Mouse (Mus musculus) cerebellum, adult 9-11 months (tissue): ENCODE measurements around the gene Pip5k1b.

Experiments
- DNase-seq: peaks from one replicate; pipeline ENCODE4 v3.0.0; 2022

The Pip5k1b gene

DNA sequence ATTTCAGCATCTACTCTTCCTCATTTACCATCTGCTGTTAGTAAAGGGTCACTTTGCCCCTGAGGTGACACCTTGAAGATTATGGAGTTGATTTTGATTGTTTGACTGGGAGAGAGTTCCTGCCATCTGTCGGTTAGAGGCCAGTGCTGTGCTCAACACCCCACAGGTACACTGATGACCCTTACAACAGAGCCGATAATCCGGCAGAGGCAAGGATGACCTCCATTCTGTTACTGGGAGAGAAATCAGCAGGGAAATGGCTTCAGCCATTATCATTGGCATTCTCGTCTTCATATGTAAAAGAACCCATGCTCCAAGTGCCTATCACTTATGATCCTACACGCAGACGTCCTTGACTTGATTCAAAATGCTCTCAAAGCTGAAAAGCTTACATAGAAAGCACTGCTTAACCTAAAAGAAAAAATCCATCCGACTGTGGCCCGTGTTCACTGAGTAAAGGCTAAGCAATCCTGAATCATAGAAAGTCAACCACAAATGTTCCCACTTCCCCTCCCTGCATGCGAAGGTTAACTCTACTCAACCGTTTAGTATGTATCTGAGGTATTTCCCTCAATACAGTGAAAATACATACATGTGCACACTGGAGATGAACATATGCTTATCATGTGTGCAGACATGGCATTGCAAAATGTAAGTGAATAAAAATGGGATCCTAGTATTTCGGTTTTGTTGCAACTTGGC, 146.7 kb downstream of the Pip5k1b start:
- DNase-seq = no peak

DNA sequence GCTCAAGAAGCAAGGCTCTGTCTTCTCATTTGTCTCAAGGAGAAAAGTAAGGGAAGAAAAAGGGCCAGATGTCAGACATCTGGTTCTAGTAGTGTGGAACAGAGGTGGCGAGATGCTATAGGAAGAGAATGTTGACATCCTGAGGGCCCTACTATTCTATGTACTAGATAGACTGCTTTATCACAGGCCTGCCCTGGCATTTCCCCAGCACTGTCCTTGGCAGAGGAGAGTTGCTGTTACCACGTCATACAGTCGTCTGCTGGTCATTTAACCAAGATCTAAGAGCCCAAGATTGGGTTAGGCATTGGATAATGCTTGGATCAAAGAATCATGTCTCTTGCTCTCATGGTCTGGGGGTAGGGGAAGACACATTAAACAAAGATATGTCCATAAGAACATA, 151.0 kb downstream of the Pip5k1b start:
- no peak for DNase-seq

DNA sequence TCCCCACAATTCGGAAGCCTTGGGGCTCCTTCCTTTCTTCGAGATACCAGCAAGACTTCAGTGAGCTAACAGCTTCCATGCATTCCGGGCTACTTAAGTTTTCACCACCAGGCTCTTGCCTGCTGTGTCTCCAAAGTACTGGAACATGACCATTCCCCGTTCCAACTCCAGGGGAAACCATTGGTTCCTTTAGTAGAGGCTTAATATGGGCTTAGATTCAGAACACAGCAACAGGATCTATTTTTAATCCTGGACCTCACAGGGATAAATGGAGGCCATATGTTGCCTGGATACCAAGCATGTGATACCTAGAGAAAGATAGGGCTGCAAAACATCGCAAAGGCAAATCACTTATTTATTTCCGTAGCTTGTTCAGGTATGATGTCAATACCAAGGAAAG, 152.4 kb downstream of the Pip5k1b start:
- DNase-seq = peak; percentile 38

DNA sequence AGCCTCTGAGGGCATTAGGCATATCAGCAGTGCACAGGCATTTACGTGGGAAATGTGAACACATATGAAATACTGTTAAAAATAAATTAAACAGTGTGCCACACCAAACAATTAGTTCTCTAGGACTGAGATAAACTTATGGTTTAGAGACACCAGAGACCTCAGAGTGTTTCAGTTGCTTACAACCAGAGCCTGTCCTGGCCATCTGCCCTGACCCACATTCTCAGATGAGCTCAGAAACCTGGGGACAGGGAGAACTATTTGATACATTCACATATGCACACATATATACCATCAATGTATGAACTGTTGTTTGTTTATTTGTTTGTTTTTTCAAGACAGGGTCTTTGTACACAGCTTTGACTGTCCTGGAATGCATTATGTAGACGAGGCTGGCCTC, 161.8 kb downstream of the Pip5k1b start:
- DNase-seq = peak; percentile 49

DNA sequence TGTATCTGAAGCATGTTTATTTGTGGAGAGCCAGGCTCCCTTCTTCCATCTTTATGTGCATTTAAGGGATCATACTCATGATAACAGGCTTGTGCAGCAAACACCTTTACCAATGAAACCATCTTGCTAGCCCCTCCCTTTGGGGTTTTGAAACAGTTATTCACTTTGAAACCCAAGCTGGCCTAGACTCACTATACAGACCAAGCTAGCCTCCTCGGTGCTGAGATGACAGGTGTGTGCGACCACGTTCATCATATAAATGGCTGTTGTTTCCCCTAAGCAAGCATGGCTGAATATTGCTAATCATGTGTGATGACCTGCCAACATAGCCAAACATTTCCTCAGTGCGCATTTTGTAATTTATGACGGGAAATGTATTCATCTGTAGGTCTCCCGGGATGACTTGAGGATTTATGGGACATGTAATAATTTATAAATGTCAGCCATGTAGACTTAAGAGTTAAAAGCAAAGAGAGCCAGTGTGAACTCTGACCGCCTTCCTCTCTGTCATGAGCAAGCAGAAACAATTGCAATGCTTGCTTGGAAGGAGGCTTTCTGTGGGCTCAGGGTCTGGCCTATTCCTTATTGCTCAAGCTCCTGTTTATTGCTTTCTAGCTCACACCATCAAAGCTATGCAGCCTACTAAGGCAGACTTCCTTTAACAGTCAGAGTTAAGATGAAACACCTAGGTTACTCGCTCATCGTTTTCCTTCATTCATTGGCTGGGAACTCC, 164.0 kb downstream of the Pip5k1b start:
- DNase-seq = no peak

DNA sequence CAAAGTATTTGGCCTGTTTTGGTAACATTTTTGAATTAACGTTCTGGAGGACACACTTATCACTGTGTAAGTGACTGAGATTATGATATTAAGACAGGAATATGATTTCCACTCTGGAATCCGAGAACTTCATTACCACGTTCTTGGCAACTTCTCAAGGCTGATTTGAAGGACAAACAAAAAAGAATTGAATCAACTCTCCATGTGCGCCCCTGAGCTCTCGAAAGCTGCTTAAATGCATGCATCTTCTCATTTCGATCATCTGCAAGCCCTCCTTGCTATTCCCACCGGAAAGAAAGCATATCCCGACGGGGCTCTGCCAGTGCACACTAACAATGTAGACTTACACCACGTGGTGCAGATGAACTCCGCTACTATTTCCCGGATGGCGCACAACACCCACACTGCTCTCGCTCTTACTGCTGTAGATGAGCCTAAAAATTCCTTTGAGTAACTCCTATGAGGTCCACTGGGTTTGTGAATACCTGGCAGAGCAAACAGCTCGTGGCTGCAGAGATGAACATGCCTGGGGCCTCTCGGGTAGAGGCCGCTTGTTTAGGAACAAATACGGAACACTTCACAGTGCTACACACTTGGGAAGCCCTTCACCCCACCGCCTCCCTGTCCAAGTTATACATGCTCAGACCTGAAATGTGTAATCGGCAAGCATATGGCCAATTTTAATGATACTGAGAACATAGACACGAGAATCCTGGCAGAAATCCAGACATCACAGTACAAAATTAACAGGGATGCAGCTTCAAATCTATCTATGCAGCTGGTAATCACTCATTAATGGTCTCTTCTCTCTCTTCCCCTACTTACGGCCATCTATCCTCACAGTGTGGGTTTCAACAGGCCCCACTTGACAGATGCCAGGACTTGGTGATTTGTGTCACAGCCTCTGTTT, 168.5 kb downstream of the Pip5k1b start:
- DNase-seq = no peak

DNA sequence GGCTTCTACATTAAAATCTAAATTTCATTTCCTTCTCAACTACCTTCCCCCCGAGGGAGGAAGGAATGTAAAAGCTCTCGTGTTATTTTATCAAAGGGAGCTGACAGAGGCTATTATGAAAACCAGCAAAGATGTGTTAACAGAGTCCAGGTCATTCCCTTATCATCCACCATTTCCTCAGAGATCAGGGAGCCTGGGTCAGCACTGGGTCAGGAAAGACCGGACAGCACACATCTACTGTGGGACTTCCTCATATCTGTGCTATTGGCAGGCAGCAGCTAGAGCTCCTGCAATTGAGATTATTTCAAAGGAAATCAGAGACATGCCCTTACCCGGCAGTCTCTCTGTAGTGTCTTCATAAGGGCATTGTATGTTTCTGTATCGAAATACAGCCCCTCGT, 177.2 kb downstream of the Pip5k1b start:
- no peak for DNase-seq

DNA sequence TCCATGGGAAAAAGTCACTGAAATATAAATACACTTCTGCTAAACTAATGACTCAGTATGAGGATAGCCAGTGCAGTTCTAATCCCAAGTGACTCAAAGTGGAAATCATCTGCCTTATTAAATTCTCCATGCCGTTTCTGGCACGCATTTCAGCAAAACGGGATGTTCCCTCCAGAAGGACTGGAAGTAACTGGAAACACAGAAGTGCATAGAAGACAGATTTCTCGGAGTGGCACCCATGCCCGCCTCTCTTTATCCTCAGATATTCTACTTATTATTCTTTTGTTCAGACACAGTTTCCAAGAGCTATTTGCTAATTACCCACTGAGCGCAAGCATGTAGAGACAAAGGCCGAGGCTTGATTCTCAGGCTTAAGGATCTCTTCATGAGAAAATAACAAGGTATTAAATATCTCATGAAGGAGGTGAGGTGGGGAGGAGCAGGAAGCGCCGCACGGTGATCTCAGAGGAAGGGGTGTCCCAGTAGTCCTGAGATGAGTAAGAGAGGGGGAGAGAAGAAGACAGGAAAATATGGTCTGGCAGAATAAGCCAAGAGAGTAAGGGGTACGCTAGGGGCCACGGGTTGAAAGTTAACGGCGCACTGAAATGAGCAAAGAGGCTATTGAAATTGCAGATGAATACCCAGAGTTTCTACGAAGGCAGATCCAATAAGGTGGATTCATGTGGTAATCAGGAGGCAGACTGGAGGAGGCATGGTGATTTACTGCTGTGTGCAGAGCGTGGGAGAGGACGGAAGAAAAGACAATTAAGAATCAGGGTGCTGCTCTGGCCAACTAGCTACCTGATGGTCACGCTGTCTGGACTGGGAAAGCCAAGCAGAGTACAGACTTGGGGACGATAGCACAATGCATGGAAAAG, 183.7 kb downstream of the Pip5k1b start:
- DNase-seq = no peak

DNA sequence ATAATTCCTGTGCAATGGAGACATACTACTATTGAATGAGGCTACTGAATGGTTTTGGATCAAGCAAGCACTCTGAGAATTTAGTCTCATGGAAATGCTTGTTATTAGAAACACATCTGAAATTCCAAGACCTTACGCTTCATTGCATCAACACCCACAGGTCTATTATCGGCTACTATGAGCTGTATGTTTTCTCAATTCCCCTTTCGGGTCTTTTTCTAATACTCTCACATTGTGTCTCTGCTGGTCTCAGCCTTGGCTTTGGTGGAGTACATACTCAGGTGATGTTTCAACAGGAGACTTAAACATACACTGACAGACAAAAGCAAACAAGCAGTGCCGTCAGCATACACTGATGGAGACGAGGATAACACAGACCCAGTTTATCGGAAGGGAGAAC, 187.3 kb downstream of the Pip5k1b start:
- DNase-seq = no peak

DNA sequence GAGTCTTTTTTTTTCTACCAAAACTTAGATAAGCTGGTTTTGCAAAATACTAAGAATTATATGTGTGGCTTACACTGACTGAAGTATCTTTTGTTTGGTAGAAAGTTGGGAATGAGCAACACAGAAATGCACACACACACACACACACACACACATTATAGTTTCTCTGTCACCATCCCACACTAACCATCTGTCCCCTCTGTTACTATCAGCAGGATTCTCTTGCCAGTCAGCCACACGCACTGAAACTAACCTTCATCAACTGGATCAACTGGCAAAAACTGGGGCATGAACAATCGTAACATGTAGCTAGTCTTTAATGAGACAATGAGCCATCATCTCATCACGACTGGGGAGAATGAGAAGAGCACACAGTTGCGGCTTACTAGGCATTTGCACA, 187.9 kb downstream of the Pip5k1b start:
- DNase-seq = no peak

DNA sequence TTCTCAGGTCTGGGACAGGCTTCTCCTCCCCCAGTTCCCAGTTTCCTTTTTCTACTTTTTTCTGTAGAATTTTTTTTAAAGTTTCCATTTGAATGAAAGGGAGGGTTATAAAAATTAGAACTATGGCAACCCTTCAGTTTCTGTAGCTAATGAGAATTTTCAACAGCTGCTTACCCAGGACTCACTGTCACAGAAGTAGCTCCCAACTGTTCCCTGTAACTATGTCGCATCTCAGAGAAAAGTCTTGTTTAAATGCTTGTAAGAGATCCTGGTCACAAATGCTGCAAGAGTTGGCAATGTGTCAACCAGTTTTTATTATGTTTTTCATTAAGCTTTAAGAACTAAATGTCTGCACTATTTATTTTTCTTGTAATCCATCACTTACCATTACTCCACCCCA, 188.9 kb downstream of the Pip5k1b start:
- DNase-seq = no peak

DNA sequence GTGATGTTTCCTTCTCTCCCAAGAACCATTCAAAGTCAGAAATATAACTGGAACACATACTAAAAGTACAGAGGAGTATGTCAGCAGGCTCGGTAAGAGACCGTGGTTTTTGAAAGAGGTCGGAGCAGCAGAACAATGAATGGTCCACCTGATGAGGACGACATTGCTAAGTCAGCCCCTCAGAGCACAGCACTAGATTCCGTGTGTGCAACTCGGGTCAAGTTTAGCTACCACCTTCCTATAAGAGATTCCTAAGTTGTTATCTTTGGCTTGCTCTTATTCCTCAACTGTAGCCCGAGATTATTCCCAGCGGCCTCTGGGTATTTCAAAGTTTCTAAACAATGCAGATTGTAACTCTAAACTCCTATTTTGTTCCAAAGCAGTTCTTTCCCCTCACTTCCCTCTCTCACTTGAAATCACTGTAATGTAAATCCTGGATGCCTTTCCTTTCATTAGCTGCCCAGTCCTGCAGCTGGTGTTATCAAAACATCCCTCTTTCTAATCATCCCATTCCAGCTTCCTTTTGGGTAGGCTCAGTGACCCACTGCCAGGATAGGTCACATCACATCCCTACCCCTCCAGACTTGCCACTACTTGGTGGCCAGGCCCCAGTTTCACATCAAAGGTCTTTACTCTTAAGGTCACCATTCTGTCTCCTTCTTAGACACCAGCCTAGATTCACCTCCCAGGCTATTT, 192.9 kb downstream of the Pip5k1b start:
- no peak for DNase-seq

DNA sequence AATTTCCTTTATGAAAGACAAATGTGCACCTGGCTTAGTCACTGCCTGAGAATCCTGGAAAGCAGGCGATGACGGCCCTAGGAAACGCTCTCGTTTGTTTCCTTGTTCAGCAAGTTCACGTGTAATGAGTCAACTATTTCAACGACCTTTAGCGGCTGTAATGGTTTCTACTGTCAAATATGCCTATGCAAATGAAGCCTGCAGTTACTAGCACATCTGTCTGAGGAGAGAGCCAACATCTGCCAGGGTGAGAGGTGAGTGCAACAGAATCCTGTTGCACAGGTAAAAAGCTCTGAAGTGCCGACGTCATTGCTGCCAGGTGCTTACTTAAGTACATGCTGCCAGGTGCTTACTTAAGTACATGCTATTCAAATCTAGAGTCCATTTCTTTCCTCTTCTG, 196.4 kb downstream of the Pip5k1b start:
- no peak for DNase-seq

DNA sequence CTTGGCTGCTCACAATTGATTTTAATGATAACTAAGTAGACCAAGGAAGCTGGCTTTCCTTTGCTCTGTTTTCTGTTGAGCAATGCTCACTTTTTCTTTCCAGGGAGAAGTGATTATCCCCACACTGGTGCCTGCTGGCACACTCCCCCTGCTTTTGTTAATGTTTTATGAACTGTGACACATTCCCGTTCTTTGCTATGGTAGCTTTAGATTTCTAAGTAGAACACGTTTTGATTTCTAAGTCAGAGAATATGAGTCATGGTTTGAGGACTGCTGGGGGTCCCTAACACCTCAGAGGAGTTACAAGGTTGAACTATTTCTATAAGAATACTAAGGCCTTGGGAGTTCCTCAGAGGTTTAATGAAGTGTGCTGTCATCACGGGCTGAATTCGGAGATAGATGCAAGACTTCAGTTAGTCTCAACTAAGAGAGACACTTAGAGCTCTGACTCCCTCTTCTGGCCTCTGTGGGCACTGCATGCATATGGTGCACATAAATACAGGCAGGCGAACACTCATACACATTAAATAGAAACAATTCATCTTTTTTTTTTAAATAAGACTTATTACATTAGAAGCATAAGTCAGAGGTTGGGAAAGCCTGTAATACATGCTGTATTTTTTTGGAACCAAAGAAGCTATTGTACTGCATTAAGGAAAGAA, 203.2 kb downstream of the Pip5k1b start:
- DNase-seq = no peak

DNA sequence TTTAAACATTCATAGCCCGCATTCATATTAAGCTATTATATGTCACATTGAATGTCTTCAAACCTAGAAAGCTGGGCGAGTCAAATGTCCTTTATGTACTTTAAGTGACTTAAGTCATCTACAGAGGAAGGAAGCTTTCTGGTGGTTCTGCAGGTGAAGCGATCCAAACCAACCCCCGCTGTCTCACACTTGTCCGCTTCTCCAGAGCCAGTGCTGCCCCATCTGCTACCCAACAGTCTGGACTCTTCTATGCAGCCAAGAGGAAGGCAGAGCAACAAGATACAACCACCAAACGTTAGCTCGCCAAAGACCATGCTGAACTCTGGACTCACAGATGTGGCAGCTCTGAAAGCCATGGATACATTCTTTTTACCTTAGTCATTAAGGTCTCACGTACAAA, 211.2 kb downstream of the Pip5k1b start:
- DNase-seq = peak; percentile 62

DNA sequence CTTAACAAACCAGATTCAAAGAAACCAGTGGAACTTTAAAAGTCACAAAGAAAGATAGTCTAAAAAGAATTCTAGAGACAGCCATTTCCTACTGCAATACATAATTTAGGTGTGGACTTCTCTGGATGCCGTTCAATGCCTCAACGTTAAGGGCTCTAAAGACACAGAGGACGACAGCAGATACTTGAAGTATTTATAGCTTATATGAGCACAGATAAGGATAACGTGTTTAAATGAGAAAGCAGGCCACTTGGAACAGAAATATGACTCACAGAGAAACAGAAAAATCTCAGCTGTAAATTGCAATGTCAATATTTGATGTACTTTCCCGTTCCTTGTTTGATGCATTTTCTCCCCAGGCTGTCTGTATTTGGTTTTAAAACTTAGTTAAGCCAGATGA, 212.9 kb downstream of the Pip5k1b start:
- no peak for DNase-seq

DNA sequence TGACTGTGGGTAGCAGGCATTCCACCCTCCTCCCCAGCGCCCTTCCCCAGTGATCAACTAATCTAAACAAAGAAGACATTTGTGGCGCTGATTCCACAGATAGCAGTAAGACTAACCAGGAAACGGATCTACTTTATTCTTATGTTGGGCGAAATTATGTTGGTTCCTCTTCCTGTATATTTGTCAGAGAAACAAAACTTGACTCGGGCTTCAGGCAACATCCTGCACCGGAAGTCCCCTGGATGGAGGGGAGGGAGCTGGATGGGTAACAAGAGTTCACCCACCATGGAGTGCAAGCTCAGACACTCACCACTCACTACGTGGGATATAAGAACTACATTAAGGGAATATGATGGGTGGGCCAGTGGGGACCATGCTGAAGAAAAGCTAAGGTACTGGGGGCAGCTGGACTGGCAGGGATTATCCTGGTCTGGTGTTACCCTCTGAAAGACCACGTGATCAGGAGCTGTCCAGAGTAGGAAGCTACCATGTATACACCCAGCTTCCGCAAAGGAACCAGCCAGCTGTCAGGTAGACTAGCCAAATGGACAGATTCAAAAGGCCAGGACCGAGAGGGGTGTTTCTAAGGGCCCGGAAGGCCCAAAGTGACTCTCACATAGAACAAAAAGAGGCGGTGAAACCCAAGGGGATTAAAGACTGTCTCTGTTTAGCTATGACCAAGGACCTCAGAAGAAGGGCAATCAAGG, 219.1 kb downstream of the Pip5k1b start:
- no peak for DNase-seq

DNA sequence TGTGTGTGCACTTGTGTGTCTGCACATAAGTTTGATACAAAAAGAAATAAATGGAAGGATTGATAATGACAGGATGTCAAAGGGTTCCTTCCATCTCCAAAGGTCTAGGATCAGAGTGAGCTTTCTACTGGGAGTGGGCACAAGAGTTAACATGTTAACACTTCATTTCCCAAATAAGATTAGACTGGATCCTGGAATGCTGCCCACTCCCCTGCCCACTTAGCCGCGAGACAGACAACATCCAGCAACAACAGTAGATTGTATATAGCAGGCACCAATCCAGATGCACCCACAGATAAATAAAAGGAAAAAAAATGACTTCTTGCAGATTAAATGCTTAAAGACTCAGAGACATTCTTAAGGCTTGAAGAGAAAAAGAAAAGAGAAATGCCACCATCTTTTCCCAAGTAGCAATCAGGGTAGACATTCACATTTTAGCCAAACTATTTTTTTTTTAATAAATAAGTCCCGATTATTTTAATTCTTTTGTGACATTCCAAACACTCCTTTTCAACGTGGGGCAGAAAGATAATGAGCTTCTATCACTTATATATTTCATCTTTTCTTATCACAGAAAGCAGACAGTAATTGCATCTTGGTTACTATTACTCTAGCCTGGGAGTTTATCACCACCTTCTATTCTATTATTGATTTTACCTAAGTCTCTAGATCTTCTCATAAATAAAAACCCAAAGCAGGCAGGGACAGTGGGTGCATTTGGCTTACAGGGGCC, 219.9 kb downstream of the Pip5k1b start:
- no peak for DNase-seq

DNA sequence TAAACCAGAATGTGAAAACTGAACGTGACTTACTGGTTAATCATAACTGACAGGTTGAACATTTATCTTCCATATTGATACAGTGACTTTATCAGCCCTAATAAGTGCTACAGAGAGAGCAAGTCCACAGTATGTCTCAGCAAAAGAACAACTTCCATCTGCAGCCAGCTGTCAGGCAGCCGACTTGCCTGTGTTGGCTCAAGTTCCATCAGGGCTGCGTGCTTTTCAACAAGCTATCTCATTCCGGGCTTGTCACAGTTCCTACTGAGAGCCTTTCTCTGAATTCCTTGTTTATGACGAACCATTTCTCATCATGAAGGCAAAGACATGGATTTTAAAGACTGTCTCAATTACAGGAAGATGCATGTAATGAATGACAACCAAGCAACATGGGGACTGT, 222.7 kb downstream of the Pip5k1b start:
- no peak for DNase-seq

DNA sequence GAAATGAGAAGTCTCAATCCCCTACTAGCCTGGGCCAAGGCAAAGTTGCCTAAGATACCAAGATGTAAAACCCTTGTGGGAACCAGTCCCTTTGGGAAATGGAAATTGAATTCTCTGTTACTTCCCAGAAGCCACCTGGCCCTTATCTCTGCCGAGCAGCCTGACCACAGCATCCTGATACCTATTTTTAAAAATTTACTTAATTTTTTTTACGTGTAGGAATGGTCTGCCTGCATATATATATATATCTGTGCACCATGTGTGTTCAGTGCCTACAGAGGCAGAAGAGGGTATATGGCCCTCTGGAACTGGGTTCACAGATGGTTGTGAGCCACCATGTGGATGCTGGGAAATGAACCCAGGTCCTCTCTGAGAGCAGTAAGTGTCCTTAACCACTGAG, 224.4 kb downstream of the Pip5k1b start:
- DNase-seq = no peak
